Mouse (Mus musculus) ovary, postnatal 36 days (tissue): ENCODE measurements around the gene Thumpd2.

Experiments
- DNase-seq: peaks from one replicate; pipeline ENCODE4 v3.0.0; 2022; ENCODE audit warnings: low spot score, mixed read lengths

Gene Thumpd2

DNA sequence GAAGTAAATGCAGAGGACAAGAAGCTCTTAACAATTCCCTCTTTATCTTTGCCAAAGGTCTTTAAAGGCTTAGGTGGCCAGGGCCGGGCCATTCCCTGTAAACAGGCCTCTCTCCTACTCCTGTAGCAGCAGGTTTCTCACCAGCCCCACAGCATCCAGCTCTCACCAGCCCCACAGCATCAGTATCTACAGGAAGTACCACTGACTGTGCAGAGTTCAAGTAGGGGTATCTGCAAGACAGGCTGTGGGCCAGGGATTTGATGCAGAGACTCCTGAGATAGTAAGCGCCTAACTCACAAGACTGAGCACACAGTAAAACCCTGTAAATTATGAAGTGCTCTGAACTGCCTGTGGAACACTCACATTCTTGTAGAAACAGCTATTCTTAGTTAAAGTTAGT, 31.9 kb downstream of the Thumpd2 start:
- no peak for DNase-seq

DNA sequence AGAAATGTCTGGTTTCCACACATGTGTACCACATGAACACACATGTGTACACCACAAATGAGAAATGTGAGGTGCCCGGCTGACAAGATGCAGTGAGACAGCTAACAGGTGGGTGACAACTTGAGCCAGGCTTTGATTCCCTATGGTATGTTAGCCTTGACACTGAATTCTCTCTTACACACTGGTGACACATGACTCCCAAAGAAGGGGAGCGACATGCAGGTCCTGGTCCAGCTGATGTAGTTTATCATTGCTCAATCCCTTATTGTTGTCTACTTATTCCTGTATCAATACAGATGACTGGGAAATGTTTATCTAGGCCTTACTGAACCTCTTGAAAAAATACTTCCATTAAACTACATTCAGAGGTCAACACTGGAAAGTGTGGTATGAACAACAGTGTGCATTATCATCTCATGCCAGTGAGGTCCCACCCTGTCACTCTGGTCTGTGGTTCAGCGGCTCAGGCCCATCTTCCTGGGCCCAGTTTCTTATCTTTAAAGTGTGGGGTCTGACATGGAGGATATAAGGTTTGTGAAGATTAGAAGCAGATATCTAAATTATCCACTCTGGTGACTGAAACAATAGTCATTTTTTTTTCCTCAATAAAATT, 32.9 kb downstream of the Thumpd2 start:
- no peak for DNase-seq

DNA sequence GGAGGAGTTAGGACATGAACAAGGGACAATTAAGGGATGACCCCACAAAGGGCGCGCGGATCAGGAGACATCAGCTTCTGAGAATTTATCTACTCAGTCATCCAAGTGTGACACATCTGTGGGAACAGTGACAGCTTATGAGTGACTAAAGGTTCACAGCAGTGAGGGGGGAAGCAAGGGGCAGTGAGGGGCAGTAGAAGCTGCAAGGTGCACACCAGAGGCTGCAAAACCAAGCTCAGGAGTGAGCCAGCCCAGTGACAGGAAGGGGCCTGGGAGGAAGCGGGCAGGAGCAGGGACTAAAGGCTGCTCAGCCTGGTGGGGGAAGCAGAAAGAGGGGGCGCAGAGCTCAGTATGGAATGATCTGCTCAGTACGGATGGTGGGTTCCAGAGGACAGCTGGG, 37.6 kb downstream of the Thumpd2 start:
- no peak for DNase-seq

DNA sequence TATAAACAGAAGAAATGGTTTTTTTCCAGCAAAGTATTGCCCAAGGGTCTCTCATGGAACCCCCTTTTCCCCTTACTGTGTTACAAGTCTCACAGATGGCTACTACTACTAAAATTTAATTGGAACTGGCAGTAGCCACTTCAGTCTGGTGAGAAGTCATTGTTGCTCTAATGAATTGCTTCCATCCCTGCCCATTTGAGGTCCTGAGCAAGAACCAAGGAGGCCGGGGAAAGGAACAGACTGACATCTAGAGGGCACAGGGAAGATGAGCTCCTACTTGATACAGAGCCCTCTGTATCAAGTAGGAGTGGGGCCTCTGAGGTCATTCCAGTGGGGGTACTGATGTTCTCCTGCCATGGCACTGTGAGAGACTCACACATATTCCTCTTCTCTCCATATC, 47.8 kb downstream of the Thumpd2 start:
- DNase-seq = no peak

DNA sequence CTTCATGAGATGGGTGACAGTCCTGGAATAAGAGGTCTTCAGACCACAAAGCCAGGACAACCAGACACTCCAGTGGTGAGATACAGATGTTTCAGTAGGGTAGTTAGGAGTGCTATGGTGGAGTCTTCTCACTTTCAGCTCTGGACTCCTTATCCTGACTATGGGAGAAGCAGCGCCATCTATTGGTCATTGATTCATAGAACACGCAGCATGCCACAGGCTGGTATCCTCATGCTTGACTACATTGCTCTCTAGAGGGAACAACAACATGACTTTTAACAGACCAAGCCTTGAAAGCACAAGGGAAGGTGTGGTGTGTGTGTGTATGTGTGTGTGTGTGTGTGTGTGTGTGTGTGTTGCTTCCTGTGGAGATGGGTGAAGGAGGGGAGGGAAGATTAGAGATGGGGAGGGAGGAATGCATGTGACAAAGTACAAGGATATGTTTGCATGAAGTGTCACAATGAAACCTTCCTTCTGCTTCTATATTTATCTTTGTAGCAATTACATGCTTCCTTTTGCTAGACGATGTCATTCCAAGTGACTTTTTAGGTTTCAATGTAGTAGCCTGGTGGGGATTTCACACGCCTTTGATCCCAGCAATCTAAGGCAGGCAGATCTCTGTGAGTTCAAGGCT, 49.0 kb downstream of the Thumpd2 start:
- no peak for DNase-seq

DNA sequence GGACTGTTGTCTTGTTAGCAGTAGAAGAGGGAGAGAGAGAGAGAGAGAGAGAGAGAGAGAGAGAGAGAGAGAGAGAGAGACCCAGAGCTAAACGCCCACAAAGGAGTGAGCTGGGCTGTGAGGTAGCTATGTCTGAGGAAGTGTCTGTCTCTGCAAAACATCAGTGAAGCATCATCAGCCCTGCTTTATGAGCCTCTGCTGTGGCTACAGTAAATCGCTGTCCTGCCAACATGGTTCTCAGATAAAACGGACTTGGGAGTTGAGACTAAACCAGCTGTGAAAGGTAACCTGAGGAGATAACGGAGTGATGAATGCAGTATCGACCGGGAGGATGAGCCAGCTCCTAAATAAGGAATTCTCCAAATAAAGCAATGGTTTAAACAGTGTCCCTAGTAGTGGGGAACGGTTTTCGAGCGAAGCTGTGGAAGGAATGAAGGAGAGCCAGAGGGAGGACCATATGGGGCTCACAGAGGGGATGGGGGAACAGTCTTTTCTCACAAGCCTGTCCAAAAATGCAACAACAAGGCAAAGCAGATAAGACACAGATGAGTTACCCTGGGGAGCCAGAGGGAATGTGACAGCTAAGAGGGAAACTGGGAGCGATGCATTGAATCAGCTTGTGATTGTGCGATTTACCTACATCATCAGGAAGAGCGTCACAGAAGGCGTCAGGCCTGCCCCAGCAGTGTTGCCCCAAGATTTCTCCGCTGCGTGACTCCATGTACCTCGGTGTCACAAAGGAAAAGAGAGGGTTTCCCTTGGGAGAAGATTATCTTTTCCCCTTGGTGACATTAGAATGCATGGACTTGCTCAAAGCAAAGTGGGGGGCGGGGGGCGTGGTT, 53.8 kb downstream of the Thumpd2 start:
- DNase-seq = no peak

DNA sequence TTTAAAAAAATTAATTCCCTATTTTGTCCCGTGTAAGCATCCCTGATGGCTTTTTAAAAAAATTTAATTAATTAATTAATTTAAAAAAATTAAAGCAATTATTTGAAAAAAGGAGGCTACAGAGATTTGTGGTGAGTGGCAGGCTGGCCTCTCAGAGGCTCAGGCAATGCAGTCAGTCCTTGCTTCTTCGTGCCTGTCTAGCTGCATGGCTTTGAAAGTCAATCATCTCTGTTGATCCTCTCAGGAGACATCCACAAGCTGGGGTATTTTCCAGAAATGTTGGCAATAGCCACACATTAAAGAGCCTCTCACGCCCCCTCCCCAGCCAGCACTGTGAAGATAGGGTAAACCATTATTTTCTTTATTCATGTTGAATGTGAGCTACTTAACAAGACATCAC, 54.7 kb downstream of the Thumpd2 start:
- no peak for DNase-seq

DNA sequence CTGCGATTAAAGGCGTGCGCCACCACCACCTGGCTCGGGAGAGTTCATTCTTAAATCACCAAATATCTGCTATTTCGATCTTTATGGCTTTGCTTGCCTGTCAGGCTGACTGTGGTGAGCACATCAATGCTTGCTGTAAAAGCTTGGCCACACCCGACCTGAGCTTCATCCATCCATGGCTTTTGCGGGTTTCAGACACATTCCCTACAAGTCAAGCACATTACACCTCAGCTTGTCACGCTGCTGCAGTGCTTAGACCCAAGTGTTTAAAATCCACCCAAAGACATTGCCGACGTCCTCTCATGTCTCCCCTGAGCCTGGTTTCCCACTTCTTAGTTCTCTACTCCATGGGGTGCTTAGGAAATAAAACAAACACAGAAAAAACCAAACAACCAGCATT, 55.8 kb downstream of the Thumpd2 start:
- no peak for DNase-seq

DNA sequence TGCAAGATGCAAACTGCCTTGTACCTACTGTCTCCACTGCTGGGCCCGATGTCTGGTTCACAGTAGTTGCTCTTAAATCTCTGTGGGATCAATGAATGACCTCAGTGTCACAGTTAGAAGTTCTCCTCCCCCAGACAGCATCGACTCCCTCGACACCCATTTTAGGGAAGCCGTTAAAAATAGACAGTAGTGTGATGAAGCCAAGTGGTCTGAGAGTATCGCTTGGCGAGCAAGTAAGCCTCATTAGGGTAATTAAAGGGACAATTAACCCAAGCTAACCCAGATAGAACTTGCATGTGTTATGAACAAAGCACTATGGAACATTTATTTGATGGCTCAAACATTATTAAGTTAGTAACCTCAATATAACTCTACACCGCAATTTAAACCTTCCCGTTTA, 59.6 kb downstream of the Thumpd2 start:
- DNase-seq = no peak

DNA sequence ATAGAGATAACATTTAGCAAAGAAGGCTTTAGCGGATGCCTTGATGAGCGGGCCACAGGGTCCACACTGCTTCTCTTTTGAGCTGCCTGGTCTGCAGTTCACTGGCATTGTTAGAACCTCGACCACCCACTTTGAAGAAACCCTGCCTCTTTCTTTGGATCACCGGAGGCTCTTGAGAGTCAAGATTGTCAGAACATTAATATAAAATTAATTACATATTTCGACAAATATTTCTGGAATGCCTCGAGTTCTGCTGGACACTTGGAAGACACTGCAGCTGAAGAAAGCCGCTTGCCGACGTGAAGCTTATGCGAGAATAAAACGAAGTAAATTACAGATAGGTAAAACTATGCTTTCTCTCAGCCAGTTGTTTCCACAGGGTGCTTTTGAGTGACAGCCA, 60.4 kb downstream of the Thumpd2 start:
- DNase-seq = no peak

DNA sequence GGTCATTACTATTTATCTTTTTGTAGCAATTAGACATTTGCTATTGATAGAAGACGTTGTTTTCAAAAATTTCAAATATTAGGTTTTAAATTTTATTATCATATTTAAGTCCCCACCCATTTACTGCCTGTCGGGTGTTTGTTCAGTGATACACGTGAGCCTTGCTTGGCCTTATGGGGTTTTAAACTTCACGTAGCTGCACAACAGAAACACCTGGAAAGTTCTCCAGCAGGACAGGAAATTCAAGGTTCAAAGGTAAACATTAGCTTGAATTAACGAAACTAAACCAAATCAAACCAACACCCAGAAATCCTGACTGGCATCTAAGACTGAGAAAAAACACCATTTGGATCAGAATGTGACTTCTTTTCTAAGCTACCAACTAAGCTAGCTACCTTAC, 62.8 kb downstream of the Thumpd2 start:
- DNase-seq = no peak

DNA sequence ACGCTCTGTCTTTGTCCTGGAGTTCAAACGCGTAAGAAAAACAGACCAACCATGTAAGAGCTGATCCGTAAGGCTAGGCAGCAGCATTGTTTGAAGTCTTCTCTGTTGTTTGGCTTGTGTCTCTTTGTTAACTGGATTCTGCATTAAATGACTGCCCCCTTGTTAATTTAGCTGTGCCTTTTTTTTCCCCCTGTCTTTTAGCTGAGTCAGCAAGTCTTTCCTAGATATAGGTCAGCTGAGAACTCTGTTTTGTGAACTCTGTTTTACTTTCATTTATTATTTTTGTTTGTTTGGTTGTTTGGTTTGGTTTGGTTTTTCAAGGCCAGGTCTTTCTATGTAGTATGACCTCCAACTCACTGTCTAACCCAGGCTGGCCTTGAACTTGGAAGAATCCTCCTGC, 63.2 kb downstream of the Thumpd2 start:
- DNase-seq = no peak

DNA sequence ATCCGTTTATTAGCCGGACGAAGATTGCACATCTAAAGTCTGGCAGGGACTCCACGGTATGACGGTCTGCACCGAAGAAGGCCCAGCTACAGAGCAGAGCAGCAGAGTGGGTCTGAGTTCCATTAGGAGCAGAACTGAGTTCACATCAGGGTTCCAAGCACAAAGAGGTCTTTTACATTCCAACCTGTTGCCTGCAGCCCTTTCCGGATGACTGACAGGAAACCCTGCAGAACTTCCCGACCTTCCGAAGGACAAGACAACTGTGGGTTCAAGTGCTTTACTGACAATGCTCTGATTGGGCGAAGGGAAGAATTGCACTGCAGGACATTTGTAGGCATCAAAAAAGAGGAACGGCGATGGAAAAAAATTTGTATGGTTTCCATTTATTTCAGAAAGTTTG, 63.9 kb downstream of the Thumpd2 start:
- no peak for DNase-seq

DNA sequence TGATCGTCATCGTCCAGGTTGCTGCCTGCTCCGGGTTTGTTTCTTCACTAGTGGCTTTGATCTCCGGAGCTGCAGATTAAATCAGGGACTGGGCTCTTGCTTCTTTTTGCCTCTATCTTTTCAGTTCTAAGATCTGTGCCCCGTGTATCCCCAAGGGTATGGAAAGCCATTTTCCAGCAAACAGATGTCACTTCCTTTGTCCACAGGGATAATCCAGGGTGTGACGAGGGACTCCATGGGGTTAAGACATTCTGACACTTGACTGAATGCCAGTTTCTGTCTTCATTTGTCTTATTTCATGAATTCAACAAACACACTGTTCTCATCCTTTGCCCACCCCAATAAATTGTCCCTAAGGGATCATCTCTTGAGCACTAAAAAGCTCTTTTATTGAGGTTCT, 65.9 kb downstream of the Thumpd2 start:
- DNase-seq = no peak

DNA sequence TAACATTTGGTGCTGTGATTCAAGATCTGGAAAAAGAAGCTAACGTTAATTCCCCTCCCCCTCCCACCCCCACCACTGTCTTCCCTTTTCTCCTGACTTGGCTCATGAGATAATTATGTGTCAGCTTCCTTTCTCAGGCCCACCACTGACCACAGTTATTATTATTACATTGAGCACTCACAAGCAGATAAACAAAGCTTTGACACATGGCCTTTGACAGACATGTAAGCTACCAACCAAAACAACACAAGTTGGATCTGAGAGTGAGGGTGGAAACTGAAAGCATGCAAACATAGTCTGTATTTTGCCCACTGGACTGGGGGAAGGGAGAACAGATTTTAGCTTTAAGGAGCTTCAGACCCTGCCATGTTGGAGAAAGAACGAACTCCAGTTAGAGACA, 67.7 kb downstream of the Thumpd2 start:
- no peak for DNase-seq

DNA sequence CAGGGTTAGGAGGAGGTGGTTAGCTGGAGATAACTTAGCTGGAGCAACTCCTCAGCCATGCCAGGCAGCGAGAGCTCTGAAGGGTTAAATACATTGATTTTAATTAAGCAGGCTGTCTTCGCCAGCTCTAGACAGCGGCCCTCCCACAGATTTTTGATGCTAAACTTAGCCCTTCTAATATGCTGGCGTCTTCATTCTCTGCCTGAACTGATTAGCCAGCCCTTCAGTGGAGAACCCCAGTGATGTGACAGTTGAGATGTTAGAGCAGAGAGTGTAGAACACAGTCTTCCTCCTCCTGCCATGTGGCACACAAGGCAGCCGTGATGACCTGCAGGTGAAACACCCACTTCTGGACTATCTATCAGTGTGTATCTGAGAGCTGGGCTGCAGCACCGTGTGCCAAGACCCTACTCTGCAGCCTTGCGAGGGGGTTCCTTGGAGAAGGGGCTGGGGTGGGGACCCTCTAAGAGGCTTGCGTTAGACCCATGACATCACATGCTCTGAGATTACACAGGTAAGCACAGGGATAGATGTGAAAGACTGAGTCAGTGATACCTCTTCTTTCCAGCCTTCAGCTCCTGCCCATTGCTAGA, 73.3 kb downstream of the Thumpd2 start:
- DNase-seq = no peak

DNA sequence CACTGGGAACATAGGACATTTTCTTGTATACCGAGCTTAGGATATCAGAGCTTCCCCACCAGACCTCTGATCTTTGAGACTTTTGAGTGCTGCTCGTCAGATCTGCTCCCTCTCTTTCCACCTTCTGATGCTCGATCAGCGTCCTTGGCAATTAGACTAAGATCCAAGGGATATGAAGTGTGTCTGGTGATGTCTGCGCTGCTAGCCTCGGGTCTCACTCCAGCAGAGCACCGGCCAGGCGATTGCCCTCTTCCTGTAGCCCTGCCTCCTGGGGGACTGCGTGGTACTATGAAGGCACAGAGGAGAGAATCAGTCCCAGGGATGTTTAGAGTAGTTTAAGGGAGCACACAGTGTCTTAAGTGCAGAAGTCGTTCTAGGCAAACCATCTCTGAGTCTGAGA, 81.9 kb downstream of the Thumpd2 start:
- DNase-seq = no peak

DNA sequence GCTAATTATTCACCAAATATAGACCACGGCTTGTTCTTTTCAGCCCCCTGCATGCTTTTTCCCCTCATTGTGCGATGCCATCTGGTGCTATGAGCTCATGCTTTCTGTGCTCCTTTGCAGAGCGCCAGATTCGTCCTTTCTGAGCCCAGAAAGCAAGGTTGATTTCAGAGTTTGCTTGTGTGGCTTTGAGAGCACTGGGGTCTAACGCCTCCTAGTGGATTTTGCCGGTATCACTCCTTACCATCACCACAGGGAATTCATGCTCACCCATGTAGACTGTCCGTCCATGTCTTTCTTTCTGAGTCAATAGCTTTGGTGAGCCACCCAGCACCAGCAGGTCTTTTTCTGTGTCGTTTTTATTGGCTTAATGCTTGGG, 82.5 kb downstream of the Thumpd2 start:
- peak; percentile 56 for DNase-seq

DNA sequence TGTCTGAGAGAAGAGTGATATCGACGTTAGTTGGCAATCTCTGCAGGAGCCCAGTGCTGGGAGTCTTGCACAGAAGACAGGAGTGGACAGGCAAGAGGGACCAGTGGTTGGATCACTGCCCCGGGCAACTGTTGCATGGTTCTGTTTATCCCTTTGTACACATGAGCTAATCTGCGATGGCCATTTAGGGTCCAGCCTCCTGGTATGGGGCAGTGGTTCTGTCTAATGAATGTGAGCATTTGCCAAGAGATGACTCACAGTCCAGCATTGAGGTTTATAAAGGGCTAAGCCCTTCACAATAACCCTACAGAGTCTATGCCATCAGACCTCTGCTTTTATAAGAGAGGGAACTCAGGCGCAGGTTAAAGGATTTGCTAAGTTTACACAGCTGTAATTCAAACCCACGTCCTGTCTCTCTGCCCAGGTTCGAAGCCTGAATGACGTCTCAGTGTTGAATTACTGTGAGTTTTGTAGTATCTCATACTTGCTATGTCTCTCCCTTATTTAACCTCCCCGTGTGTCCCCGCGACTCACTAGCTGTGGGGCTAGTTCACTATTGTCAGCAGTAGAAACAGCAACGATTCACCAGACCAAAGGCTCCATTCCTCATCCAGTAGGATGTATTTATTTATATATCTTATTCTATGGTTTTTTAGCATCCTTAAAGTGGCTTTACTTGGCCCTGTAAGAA, 83.0 kb downstream of the Thumpd2 start:
- DNase-seq = no peak

DNA sequence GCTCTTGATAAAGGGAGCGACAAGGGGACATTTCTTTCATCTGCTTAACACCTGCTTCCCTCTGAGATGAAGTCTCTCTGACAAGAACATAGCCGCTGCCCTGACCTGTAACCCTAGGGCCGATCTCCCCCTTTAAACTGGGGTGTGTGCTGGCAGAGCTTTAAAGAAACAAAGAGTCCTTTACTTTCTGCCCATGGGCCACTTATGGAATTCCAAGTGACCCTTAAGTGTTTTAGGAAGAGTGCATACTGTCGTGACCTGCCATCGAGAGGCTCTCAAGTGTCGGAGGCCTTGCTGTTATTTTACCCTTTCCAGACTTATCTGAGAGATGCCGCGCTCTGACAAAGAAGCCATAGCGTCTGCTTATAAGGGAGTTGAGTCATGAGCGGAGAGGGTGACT, 84.8 kb downstream of the Thumpd2 start:
- DNase-seq = no peak

DNA sequence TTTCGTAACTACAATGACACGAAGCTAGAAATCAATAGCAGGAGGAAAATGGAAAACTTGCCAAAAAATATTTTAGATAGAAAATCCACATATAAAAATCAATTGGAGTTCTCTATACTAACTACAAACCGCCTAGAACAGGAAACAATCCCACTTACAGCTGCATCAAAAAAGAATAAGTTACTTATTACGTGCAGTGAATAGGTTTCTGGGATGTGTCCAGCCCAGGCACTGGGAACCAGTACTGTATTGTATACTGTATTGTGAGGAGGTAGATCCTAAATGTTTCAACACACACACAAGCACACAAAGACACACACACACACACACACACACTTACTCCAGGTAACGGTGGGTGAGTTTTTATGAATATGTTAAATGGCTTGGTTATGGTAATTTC, 87.6 kb downstream of the Thumpd2 start:
- DNase-seq = no peak
